Mouse (Mus musculus) left cerebral cortex, adult 11 months (tissue): ENCODE results near the gene Syn1.

Source experiments
- DNase-seq: peaks from one replicate; pipeline ENCODE4 v3.0.0; 2022; ENCODE audit warnings: low spot score

Syn1 gene

DNA sequence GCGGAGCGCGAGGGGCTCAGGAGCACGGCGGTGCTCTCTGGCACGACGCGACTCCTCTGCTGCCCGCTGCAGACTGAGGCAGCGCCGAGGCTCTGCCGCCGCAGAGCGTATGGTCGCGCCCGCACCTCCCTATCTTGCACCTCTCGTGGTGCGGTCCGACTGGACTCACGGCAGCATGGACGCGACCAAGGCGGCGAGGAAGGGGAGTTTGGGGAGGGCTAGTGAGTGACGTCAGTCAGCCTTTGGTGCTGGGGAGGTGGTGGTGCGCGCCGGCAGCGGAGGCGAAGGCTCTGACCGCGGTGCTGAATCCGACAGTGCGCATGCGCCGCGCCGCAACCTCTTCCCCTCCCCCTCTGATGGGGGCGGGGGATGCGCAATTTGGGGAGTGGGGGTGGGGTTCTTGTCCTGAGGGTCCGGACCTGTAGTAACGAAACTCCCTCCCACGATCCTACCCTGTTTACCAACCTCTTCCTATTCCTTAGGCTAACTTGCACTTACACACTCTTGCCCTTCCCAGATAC is at the start of gene Syn1:
Gene Syn1, minus strand, starts transcription at position 161 of the 521 bp plus-strand sequence.
- peak; percentile 80 for DNase-seq

DNA sequence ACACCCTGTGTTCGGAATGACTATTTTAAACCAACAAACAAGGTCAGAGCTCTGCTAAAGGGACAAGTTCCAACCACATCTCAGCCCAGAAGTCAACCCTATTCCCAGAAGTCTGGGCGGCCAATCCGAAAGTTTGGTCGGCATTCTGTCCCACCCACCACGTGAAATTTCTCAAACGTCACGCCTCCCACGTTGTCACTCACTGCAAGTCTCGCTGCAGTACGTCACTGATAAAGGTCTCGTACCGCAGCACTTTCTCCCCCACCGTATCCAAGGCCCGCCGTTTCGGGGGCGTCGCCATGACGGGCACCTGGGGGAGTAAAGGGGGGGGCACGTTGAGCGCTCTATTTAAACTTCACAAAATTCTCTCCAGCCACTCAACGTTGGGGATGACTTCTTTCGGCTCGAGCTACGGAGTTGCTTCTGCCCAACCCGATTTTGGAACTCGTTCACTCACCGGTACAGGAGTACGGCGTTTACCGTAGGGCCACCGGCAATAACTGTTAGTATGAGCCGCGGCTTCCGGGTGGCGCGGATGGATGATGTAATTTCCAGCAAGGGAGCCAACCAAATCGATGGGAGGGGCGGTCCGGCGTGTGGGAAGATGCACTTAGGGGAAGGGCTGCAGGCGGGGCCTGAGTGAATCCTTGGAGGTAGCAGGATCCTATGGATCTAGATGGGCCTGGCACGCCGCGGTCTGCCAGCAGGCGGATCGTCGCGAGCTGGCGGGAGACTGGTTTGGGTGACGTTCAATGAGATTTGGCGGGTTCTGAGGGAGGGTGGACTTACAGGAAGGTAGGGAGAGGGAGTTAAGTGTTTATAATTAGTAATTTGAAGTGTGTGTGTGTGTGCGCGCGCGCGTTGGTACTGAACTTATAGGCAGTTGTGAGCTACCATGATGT is 40.9 kb upstream of the Syn1 start, which contains the start of gene Uxt:
Gene Uxt, minus strand, starts transcription at position 541 of the 902 bp plus-strand sequence.
- DNase-seq: peak; percentile 78

DNA sequence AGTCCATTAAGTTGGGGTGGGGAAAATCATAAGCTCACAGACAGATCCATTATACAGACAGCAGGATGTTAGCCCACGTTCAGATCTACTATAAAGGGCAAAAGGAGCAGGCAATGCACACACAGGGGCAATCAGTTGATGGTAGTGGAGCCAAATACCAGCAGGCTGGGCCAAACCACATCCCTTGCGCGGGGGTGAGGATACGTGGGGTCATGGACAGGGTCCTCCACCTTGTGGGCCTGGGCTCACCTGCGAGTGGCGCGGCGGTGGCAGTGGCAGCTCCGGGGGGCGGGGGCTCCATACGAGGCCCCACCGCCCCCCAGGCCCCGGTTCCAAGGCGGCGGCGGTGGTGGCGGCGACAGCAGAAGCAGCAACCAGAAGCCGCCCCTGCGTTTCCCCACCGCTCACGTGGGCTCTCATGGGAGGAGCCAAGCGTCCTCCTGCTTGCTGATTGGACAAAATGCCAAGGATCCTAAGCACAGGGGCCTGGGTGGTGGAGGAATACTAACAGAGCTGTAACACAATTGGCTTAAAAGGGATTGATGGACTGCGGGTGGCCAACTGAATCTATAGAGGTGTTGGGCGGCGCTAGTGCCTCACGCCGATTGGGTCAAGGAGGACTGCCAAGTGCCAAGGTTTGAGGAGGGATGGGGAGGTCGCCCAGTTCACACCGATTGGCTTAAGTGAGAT is 29.5 kb upstream of the Syn1 start, which contains the start of gene Elk1:
Gene Elk1, minus strand, starts transcription at position 418 of the 690 bp plus-strand sequence.
- peak; percentile 86 for DNase-seq

DNA sequence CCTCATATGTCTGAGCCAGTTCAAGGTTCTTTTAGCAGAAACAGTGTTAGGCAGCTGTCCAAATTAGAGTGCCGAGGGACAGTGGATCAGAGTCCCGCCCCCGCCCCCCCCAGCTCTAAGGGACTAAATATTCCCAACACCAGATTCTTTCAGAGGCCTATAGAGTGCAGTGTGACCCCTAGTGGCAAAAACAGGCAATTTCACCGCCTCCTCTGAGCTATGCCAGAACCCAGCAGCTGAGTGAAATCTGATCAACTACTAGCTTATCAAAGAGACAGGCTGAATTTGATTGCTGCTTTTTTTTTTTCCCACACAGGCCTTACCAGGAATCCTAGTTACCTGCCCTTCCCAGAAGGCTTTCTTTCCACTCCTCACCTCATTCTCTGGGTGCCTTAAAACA is 25.3 kb upstream of the Syn1 start:
- DNase-seq: no peak

DNA sequence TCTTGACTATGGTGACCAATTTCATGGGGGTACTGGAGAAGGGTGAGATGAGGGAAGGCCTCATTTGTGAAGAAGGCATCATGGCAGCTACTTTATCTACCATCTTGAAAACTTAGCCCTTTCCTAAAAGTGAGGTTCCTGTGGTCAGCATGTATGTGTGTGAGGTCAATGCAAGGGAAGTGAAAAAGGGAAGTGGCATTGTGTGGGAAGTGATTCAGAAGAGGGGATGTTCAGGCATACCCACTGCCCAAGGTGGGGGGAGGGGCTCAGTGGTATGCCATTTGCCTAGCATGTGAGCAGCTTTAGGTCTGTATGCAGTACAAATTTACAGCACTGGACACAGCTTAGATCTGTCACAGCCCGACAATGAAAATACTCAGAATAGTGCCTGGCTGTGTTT is 11.2 kb upstream of the Syn1 start:
- no peak for DNase-seq

DNA sequence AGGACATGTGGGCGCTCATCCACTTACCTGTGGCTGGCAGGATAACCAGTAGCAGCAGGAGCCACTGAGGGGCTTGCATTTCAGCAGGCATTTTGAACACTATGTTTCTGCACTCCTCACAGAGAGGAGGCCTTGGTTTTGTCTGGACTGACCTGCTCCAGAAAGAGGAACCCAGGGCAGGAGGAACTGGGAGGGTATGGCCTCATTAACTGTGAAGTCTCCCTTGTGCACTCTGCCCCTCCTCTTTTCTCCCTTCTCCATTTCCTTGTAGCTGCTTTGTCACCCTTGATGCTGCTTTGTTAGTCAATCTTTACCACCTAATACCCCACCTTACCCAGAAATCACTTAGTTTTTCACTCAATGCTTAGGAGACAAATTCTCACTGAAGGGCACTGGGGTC is 10.6 kb upstream of the Syn1 start, which contains the start of gene Cfp:
Gene Cfp, minus strand, starts transcription at position 192 of the 400 bp plus-strand sequence.
- DNase-seq: no peak

DNA sequence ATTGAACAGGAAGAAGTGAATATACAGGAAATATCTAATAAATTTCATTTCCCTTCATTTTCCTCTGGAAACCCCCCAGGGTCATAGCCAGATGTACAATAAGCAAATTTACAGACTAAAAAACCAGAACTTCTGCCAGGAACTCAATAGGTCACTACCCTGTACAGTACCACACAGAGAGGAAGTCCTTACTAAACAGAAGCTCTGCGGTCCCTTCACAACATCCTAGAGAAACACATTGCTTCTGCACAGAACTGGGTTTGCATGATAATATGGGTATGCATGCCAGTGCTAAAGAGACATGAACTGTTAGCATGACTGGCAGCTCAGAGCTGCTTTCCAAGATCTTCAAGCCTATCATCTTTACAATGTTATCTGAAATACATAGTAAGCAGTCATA is 9.1 kb upstream of the Syn1 start:
- DNase-seq: no peak

DNA sequence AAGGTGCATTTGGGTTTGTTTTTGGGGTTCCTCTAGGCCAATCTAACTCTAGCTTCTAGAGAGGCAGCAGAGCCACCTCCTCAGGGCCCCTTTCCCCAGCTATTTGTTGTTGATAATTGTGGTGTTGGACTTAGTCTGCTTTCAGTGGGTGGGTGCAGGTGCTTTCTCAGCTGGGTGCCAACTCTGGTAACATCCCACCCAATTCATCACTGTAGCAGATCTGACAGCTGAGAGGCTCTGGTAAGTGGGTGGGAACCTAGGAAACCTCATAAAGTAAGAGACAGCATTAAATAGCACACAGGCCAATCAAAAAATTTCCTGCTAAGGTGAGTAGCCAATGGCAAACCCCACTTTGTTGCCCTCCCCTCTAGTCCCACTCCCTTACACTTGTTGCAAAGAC is 4.2 kb upstream of the Syn1 start:
- DNase-seq: no peak

DNA sequence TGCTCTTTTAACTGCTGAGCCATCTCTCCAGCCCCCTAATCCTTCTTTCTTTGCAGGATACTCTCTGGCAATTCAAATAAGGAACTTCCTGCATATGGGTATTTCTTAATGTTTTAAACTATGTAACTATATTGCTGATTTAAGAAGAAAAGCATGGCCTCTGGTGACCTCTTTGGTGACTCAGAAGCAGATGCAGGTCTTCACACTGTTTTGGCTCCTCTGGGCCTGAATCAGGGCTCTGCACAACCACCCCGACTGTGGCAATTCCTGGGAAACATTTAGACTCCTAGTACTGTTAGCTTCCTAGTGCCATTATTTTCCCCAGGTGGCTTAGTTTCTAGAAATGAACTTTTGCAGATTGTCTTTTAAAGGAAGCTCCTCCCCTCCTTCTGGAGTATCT is 2.7 kb upstream of the Syn1 start:
- no peak for DNase-seq

DNA sequence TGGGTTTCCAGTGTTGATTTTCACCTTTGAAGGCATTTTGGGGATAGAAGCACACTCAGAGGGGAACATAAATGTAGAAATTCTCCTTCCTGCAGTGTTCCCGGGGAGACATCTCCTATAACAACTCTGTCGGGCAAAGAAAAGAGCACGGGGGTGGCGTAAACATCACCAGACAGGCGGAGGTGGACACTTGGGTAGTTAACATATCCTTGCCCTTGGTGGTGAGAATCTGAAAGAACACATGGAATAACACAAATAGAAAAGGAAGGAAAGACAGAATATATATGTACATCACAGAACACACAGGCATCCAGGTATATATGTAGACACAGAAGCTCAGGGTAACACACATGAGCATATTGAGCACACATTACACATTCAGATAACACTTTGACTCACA is 562 bp upstream of the Syn1 start:
- DNase-seq: peak; percentile 15

DNA sequence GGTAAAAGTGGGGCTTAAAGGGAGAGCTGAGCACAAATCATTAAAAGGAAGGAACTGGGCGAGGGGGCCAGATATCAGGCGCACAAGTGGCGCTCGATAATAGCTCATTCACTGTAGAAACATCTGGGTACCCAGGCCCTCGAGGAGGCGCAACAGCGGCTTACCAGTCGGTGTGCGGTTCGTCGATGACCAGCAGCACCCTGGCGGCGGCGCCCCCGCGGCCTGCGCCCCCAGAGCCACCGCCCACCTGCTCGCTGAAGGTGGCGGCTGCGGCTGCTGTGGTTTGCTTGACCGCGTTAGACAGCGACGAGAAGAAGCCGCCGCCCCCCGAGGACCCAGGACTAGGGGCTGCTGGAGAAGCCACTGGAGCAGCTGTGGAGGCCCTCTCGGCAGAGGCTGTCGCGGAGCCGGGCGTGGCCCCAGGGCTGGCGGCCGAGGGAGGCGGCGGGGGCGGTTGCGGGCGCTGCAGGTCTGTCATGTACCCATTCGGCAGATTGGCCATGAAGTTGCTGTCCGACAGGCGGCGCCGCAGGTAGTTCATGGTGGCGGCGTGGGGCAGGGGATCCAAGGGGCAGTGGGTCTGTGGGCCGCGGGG is 458 bp downstream of the Syn1 start:
- DNase-seq: no peak

DNA sequence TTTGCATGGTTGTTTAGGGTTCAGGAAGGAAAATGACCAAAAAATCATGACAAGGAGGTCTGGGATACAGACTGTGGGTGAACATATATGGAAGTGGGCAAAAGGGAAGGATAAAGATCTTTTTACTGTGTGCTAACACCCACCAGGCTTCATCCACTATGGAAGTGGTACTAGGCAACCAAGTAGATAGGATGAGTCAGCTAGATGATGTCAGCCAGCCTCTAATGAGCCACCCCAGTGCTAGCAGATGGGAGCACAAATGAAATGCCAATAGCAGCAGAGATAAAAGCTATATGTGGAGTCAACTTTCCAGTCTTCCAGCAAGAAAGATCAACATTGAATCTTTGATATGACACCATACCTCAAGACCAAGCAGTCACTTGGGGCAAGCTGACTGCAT is 5.7 kb downstream of the Syn1 start:
- DNase-seq: no peak

DNA sequence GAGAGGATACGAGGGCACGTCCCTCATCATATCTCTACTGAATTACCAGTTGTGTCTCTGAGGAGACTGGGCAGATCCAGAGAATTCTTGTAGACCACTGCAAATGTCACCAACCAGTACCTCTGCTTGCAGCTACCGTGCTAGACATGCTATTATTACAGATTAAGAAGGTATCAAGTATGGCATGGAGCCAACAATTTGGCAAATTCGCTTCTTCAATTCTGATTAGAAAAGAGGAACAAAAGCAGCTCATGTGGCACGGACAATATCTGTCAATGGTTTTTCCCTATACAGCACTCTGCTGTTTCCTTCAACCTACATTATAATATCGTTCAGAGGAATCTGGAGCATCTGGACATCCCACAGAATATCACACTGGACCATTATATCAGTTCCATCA is 7.1 kb downstream of the Syn1 start:
- DNase-seq: no peak

DNA sequence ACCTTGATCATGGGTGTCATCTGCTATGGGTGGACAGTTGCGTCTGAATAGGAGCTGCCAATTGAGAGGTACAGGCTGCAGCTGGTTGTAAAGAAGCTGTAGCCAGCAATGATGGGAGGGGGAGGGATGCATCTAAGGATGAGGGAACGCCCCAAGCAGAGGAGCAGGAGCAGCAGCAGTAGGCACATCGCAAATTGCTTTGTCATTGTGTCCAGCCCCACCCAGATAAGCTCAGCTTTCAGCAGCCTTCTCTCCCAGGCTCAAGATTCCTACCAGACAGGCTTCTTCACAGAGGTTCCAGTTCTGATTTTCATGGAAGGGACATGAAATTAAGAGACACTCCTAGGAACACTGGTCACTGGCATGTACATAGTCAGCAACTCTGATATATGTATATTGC is 10.7 kb downstream of the Syn1 start:
- no peak for DNase-seq

DNA sequence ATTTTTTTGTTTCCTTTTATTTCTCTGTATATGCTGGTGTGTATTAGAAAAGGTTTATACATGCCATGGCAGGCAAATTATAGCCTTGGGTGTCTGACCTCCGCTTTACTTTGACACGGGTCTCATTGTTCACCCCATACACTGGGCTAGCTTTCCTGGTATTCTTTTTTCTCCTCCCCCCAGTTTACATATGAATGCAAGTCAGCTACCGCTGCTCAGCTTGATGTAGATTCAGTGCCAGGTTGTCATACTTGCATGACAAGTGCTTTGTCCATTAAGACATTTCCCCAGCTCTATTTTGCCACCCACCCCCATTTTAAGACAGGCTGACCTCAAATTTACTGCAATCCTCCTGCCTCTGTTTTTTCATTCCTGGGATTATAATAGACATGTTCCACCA is 45.6 kb downstream of the Syn1 start:
- DNase-seq: no peak

DNA sequence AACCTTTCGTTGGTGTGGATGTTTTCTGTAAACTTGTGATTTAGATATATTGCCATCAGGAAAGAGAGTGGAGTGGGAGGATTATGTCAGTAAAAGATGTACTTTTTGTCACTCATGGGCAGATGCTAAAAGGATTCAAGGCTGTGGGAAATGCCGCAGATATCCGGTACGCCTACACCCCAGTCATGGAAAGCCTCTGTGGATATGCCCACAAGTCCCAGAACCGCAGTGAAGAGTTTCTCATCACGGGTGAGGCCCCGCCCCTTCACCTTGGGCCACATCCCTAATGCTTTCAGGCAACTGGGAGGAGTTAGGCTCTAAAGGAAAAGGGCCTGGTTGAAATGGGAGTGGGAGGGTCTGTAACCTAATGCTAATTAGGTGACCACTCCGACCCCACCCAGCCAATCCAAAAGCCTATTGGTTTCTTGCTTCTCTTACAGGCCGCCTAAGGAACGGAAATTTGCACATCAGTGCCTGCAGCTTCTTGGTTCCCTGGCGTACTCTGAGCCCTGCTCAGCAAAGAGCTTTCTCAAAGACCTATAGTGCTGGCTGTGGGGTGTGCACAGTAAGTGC is 47.8 kb downstream of the Syn1 start:
- DNase-seq: no peak

DNA sequence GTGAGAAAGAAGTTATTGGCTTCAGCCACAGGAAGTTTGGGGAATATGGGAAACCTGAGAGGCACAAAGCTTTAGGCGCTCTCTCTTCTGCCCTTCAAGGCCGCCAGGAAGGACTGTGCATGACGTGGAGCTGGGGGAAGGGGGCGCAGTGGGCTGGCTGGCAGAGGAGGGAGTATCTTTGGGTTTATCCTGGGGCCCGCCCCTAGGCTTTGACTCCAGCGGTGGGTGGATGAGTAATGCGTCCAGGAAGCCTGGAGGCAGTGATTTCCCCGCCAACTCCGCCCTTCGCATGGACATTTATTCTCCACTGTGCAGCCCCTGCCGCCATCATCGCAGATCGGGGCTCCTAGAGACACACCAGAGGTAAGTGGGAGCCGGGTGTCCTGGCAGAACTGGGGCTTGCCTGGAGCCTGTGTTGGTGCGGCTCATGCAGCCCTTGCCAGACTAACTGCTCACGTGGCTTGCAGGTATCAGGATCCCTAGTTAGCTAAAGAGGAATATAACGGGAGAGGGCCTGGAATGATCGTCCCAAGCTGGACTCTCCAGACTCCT is 50.8 kb downstream of the Syn1 start, which contains the start of gene Timp1:
Gene Timp1, plus strand, starts transcription at position 205 of the 552 bp plus-strand sequence.
- no peak for DNase-seq

DNA sequence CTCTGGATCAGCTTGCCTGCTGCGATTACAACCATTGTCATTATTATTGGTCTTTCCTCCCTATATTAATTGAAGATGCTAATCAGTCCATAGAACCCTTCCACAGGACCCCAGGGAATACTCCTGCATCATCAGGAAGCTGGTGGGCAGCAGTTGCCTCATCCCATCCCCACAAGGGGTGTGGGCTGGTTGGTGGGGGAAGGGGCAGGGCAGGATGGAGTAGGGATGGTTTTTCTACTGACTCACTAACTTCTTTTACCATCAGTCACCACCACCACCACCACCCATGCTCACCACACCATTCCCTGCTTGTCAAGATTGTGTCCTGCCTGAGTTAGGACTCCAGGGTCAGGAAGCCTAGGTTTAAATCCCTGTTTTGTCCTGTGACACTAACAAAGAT is 51.6 kb downstream of the Syn1 start:
- DNase-seq: no peak

DNA sequence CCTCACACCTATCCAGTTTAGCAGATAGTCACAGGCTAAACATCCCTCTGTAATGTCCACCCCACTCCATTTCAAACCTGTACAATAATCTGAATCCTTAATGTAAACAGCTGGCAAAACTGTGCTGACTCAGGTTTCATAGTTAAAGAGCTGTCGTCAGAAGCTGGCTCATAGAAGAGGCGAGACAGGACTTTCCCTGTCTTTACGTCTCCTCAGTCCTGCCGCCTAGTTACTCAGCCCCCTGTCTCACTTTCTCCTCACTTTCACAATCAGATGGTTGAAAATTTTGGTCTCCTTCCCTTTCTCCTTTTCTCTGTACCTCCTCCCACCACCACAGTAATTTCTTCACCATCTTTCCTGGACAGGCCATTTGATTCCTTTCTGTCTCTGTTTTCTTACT is 52.7 kb downstream of the Syn1 start:
- no peak for DNase-seq

DNA sequence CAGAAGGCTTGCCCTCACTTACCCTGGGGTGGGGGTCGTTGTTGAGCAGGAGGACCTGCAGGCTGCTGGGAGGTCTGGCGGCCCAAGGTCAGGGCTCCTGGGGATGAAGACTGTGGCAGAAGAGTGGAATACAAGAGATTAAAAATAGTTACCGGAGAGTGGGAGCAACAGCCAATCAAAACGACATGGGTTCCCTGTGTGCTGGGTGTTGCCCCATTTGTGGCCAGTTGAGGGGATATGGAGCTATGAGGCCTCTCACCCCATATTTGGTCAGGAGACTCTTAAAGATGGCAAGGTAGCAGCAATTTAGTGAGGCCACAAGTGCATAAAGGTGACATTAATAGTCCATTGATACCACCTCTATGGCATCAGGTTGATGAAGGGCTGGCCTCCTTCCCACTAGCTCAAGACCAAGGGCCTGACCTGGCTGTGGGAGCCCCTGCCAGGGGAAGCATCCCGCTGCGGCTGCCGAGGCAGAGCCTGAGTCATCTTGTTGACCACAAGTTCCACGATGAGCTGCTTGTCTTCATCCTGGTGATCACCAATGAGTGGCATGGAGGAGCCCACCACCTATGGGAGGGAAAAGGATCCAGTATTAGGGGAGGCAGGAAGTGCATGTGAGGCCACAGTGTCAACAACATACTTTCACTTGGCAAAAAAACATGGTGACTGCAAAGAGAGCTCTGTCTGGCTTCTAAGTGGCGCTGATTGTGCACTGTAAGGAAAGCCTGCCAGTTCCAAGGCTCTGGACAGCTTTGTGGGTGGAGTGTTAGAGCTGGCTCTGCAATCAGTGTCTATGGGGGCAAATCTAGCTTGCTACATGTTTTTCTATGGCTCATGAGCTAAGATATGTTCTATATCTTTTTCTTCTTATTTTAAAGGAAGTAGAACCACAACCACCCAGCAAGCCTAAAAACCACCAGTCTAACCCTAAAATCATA is 57.4 kb downstream of the Syn1 start:
- no peak for DNase-seq
